Mouse (Mus musculus) frontal cortex, postnatal 14 days (tissue): ENCODE measurements around the gene Fgfr2.
"Not testable (repeated sequence)": the region's sequence is repeated elsewhere in the genome, so short reads cannot be mapped to it uniquely, and the experiment has no call there.

ENCODE experiments used
- DNase-seq, 2 experiments: peaks; one replicate each; pipeline ENCODE4 v3.0.0; 2022; ENCODE audit warnings: low spot score in 2 of 2

Gene Fgfr2

DNA sequence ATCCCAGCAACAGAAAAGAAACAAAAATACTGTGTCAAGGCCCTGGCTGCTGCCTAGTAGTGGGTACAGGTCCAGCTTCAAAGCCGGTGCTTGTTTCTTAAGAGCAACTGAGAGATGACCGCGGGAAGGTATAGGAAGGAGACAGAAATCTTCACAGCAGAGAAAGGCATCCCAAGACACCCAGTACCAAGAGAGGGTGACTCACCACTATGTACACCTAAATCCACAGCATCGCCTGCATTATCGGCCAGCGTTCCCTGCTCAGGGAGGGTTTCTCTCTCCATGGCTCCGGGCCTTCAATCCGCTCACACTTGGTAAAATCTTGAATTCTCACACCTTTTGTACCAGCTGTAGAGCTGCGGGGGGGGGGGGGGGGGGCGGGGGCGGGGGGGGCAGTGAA is 2550.3 kb downstream of the Fgfr2 start, which contains the start of gene Nsmce4a:
TSS of gene Nsmce4a (minus strand) at position 298 of the 400 bp plus-strand sequence.
- no peak for DNase-seq

DNA sequence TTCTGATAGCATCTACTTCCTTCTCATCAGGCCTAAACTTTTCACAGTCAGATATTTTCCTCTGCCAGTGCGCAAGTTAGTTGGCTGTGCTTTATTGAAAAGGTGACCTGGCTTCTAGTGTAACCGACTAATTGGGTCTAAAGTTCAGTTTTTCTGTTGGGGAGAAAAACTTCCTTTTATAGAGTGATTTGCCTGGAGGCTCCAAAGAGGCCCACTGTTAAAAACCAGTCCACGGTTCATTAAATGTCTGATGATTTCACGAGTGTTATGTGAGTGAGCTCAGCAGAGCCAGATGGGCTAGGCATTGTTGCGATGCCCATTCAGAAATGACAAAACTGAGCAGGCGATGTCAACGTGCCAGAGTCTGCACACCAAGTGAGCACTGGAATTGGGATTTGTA is 2552.7 kb downstream of the Fgfr2 start:
- DNase-seq, result no peak

DNA sequence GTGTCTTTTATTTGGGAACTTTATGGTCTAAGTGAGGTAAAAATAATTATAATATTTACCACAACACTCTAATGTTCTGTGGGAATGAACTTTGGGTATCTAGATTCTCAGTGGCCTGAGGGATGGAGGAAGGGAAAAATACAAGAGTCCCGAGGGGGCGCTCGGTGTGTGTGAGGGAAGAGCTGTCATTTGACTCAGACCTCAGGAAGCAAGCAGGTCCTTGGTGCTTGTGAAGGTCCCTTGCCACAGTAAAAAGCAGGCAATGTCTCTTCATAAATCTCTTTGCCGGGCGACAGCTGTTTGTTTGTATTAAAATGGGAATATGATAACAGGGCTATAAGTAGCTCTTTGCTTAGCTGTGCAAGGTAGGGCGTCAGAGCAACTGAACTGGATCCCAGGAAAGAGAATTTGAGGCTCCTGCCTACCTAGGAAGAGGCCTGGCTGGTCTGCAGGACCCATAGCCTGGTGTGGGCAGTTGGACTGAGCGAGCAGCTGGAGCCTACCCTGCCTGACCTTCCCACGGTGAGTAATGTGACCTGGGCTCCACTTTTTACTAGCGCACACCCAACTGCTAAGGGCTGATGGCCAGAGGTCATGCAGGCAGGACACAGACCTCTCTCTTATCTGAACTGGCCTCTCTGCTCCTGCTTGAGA is 2554.2 kb downstream of the Fgfr2 start:
- DNase-seq, result no peak

DNA sequence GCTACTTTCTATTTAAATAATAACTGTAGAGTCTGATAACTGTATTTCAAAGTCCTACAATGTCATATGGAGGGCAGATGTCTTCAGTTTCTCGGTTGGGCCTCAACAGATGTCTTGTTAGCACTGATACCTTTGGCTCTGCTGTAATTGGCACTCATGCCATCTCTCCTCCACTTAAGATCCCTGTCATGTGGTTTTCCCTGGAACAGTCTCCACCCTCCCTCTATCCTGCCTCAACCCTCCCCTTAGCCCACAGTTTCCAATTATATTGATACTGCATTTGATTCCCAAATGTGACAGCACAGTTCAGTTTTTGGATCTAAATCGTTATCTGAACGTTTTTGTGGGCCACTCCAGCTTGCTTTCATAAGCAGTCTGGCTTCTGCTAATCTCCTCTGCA is 2558.6 kb downstream of the Fgfr2 start:
- DNase-seq, result no peak

DNA sequence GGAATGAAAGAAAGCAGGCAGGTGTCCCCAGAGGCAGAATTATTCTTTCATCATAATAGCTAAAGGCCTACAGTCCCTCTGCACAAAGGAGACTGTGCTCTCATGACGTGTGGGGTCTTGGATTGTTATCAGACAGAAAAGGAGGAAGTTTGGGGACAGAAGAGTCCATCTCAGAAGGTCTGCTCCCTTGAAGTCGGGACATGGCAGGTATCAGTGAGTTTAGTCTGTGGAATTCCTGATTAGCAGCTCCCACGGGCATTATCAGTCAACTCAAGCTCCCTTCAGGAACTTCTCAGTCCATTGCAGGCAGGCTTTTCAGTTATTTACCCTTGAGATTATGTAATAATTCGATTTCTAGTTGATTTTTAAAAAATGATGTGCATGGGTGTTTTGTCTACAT is 2559.3 kb downstream of the Fgfr2 start:
- no peak for DNase-seq

DNA sequence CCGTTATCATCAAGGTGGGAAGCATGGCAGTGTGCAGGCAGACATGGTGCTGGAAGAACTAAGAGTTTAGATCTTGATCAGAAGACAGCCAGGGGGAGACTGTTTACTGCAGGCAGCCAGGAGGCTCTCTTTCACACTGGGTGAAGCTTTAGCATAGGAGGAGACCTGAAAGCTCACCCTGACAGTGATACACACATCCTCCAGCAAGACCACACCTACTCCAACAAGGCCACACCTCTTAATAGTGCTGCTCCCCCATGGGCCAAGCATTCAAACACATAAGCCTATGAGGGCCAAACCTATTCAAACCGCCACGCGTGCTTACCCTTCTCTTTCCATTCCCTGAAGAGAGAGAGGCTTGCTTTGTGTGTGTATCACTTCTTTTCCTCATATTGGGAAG is 2559.9 kb downstream of the Fgfr2 start:
- no peak for DNase-seq

DNA sequence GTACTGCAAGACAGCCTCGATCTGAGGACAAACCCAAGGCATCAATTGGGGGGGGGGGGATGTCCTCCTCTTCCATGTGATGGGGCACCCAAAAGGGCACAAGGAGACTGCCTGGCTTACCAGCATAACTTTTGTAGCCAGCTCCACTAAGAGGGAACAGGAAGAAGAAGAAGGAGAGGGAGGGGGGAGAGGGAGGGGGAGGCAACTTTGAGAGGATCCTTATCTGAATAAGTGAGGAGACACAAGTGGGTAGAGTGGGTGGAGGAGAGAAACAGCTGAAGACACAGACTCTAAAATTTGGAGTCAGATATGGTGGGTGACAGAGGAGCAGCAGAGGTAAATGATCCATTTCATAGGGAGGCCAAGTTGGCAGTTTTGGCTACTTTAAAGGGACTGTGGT is 2562.2 kb downstream of the Fgfr2 start:
- DNase-seq, result no peak

DNA sequence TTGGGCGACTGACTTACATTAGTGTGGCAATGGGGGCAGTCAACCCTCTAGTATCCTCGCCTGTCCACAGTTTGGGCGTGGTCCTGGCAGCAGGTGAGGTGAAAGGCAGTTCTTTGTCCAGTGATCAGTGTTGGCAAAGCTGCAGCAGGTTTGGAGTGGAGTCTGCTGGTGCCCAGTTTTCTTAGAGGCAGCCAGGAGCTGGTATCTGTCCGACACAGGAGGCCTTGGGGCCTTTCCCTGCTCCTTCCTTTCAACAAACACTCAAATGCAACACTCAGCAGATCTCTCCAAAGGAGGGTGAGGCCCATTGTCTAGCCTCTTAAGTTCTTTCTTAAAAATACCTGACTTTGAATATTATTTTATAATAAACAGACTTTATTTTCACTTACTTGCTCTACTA is 2564.6 kb downstream of the Fgfr2 start:
- no peak for DNase-seq

DNA sequence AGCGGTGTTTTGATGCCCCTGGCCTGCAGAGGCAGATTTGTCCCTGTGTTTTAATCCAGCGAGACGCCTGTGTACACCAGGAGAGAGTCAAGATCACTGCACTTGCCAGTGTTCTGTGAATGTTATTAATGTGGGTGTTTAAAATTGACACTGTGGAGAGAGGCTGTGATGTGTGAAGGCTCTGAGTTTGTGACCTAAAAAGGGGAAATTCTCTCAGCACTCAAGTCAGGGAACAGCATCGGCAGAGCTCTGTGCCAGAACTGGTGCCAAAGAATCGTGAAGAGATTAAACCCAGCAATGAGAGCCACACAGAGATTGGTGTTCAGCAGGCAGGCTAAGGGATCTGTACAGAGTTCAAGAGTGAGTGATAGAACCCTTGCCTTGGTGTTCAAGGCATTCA is 2567.6 kb downstream of the Fgfr2 start:
- no peak for DNase-seq

DNA sequence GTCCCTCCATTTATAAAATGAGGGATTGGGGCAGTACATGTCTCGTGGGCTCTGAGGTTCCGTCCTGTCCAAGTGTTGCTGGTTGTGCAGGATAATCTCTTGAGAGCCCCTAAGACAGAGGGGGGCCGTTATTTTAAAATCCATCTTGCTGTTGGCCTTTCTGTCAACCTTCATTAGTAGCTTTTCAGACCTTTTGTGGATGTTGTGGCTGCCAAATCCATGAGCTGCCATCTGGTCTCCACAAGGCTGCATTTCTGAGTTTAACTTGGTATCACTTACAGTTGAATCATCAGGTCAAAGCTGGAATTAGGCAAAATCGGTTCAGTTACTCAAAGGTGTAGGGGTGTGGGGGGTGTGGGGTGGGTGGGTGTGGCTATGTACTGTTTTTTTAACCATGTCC is 2569.8 kb downstream of the Fgfr2 start:
- DNase-seq, result no peak

DNA sequence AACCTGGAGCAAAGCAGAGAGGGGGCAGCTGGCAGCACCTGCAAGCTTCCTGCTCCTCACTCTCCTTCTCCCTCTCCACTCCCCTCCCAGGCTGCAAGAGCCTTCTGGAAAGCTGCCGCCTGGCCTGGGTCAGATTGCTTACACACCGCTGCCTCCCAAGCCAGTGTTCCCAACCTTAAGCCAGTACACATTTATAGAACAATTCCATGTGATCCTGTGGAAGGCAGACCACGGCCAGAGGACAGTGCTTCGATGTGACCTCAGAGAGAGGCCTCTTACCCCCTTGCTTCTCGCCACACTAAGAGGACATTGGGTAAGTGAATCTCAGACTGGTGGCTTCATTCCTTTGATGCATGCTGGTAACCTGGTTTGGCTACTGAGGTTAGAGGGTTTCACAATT is 2570.4 kb downstream of the Fgfr2 start:
- no peak for DNase-seq

DNA sequence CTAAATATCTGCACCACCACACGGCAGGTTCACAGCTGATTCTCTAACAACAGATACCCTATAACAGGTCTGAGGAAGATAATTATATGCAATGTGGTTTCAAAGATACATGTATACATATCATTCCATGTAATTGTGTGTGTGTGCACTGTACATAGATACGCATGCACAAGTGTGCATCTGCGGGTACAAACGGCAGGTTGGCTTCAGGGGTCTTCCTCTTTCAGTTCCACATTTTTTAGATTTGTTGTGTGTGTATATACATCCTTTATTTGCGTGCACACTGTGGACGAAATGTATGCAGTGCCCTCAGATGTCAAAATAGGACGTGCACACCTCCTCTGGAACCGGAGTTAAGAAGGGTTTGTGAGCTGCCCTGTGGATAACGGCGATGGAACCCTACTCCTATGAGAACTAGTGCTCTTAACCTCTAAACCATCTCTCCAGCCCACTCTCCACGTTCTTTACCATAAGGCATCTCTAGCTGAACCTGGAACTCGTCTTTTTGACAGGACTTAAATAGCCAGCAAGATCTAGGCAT is 2575.4 kb downstream of the Fgfr2 start:
- no peak for DNase-seq

DNA sequence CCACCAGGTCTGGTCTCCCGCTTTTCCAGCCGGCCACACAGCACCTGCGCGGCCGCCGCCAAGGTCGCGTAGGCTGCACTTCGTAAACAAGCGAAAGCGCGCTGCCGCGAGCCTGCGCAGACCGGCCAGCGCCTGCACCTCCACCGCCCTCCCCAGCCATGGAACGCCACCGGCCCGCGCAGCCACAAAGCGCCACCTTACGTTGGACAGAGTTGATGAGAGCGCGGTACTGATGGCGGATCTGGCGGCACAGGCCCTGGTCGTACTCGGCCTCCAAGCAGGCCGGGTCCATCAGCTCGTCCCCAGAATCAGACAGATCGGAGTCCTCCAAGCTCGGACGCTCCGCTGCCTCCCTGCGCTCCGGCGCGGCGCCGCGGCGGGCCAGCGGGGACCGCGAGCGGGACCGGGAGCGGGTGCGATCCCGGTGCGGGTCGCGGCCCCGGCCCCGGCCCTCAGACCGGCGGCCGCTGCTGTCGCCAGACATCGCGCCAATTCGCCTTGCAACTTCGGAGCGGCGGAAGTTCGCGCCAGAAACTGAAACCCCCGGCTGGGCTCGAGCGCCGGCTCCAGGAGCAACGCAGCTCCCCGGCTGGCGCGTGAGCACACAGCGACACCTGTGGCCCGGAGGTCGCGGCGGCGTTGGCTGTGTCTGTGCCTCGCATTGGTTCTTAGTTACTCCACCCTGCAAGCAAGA is 2576.2 kb downstream of the Fgfr2 start:
- peak; percentile 71 to 82 for DNase-seq

DNA sequence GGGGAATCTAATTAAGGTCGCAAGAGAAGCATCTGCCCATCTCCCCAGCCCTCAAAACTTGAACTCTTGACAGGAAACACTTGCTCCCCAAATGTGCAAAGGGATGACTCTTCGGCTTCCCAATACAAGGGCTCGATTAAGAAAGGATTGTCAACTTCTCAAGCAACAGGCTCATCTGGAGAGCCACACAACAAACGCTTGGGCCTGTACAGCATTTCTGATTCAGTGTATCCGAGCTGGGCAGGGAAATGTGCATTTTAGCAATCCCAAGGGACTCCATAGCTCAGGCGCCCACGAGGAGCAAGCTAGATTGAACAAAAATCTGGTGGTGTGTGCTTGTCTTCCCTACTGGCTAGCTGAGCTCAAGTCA is 2576.7 kb downstream of the Fgfr2 start:
- DNase-seq, result no peak

DNA sequence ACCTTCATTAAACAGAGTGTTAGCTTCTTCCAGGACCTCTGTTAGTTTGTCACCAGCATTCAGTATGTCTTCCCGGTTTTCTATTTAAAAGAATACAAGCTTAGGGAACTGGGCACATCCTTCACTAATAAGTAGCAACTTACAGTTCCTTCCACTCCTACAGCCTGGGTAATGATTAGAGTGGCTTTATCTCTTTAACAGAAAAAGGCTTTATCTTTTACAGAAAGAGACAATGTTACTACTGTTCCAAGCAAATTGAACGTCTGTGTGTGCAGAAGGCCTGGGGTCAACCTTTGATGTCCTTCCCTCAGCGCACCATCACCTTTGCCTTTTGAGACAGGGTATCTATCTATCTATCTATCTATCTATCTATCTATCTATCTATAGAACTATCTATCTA is 2577.3 kb downstream of the Fgfr2 start:
- DNase-seq, result no peak

DNA sequence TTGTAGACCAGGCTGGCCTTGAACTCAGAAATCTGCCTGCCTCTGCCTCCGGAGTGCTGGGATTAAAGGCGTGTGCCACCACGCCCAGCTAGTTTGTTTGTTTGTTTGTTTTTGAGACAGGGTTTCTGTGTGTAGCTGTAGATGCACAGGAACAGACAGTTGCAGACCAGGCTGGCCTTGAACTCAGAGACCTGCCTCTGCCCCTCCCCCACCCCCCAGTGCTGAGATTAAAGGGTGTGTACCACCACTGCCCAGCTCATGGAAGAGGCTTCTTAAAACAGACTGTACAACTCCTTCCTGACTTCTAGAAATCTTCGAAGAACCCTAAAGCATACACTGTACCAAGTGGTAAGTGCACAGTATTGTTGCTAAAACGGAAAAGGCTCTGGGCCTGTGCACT is 2577.7 kb downstream of the Fgfr2 start:
- no peak for DNase-seq

DNA sequence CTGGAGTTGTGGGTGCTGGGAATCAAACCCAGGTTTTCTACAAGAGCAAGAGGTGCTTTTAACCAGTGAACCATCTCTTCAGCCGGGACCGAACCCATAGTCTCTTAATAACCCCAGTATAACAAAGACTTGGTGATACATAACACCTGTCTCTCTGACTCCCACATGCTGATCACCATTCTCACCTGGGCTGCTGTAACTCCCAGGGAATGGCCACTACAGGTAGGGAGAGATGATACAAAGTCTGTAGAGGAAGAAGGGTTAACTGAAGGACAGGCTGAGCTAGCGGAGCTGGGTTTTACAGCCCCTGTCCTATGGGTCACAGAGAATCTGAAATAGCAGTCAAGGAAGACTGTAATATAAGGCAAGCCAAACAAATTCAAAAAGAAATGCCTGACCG is 2580.0 kb downstream of the Fgfr2 start:
- no peak for DNase-seq

DNA sequence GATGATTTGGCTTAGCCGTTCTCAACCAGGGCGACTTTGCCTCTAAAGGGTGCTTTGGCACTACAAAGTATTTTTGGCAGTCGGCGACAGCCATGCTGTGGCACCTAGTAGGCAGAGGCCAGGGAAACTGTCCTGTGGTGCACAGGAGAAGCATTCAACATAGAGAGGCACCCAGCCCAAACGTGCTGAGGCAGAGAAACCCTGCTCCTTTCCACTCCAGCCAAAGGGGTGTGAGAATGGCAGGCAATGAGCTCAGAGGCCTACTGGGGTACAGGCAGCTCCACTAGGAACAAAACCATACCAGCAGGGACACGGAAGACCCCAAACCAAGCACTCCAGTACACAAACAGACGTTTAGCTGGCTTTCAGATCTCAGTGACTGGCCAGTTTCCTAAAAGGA is 2583.0 kb downstream of the Fgfr2 start:
- DNase-seq, result no peak

DNA sequence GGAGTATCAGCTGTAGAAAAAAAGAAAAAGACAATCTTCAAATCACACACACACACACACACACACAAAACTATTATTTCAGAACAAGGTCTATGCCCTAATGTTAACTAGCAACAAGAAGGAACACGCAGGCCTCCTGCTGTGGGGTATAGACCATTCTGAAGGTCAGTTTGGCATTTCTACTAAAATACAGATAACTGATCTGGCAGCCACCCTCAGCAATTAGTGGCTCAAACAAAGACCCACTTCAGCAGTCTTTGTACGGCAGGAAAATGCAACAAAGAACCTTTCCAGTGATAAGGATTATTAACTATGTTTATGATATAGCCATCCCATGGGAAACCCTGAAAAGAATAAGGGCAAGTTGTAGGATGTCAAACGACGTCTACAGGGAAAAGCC is 2586.1 kb downstream of the Fgfr2 start:
- no peak for DNase-seq

DNA sequence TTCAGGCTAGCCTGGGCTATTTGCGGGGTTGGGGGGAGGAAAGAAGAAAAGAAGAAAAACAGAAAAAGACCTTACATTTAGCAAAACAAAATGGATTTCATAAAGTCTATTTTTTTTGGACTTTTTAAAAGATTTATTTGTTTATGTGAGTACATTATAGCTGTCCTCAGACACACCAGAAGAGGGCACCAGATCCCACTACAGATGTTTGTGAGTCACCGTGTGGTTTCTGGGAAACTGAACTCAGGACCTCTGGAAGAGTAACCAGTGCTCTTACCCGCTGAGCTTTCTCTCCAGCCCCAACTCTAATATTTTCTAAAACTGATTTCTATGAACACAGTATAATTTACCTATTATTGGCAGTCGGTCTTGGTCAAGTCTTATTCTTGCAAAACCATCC is 2588.0 kb downstream of the Fgfr2 start:
- DNase-seq, result no peak

DNA sequence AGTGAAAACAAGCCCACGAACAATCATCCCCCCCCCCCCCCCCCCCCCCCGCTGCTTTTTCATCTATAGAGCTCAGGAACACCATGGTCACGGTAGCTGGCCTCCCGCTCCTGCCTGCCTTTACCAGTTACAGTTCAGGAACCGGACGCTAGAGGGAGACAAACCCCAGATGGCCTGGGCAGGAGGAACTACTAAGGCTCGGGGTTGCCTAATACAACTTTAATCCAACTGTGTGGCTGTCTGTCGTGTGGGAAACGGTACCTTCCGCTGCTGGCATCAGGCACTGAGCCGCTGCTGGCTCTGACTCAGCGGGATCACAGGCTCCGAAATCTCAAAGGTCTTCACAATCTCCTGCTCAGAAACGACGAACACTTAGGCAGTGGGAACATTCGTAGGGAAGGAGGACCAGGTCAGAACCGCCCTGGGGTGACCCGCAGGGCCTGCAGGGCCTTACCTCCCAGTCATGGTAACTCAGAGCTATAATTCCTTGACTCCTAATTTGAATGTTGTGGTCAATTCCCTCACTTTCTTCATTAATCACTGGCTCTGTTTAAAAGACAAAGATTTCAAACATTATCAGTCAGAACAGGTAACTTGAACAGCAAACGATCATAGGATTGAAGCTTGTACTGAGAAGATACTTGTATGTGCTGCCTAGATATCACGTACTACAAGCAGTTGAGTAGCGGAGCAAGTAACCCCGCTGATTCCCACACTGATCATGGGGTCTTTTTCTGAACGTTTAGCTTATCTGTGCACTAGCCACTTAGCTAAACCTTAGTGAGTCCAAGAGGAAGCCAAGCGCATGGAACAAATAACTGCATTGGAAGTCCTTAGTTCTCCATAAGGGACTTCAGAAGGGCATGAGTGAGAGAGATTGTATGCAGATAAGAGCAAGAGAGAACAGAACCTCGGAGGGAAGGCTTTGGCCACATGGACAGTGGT is 2589.6 kb downstream of the Fgfr2 start:
- peak; percentile 46 to 84 for DNase-seq

DNA sequence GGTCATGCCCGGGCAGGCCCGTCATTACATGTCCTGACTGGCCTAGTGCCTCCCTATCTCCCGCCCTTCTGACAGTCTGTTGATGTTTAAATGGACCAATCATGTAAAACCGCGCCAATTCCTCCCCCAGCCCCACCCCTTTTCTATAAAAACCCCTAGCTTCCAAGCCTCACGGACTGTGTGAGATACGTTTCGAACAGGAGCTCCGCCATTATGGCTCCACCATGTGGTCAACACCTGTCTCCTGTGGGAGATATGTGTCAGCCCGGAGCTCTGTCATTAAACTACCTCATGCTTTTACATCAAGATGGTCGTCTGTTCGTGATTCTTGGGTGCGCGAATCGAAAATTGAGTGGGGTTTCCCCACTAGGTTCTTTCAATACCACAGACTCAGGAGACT is 2592.0 kb downstream of the Fgfr2 start:
- DNase-seq, result not testable (repeated sequence)
